Mouse (Mus musculus): Measurements from ENCODE around the gene Espnl. TPM values are rescaled to one million over a fixed set of nuclear protein-coding genes. Genes with fewer than 3 reads are reported as not detected.

Espnl gene
- total RNA-seq (2021) = under 1 TPM; 0.13 to 0.14 TPM

- intact Hi-C loops (cut with DNase I) = no loop called here
- no peak for DNase-seq (ENCODE audit: extremely low spot score in 1 of 2, low spot score in 2 of 2)
These were observed at the start of gene Espnl for GRCm38 (mm10) chr1:91321760-91322438. Gene Espnl, plus strand, starts transcription at chr1:91322075.

GRCm38 (mm10) chr1:91272260-91272659 lies 49.6 kb upstream of the Espnl start:
- no peak for DNase-seq (ENCODE audit: extremely low spot score in 1 of 2, low spot score in 2 of 2)
- intact Hi-C loops (cut with DNase I) = no loop called here

- intact Hi-C loops (cut with DNase I) = no loop called here
These were observed 45.3 kb upstream of the Espnl start for GRCm38 (mm10) chr1:91276581-91276980.

GRCm38 (mm10) chr1:91277480-91277879 lies 44.4 kb upstream of the Espnl start:
- intact Hi-C loops (cut with DNase I) = no loop called here
- DNase-seq (ENCODE audit: extremely low spot score in 1 of 2, low spot score in 2 of 2) = no peak

More at GRCm38 (mm10) chr1:91276581-91276980, 45.3 kb upstream of the Espnl start:
- no peak for DNase-seq (ENCODE audit: extremely low spot score in 1 of 2, low spot score in 2 of 2)

- no peak for DNase-seq (ENCODE audit: extremely low spot score in 1 of 2, low spot score in 2 of 2)
- intact Hi-C loops (cut with DNase I) = no loop called here
These were observed 43.3 kb upstream of the Espnl start for GRCm38 (mm10) chr1:91278410-91279119.

- DNase-seq (ENCODE audit: extremely low spot score in 1 of 2, low spot score in 2 of 2) = no peak
- intact Hi-C loops (cut with DNase I) = no loop called here
These were observed 42.7 kb upstream of the Espnl start for GRCm38 (mm10) chr1:91279126-91279525.

GRCm38 (mm10) chr1:91282582-91282981 lies 39.3 kb upstream of the Espnl start:
- intact Hi-C loops (cut with DNase I) = no loop called here
- DNase-seq (ENCODE audit: extremely low spot score in 1 of 2, low spot score in 2 of 2) = no peak

GRCm38 (mm10) chr1:91289375-91289774 lies 32.5 kb upstream of the Espnl start:
- intact Hi-C loops (cut with DNase I) = no loop called here
- DNase-seq (ENCODE audit: extremely low spot score in 1 of 2, low spot score in 2 of 2) = no peak

- no peak for DNase-seq (ENCODE audit: extremely low spot score in 1 of 2, low spot score in 2 of 2)
- intact Hi-C loops (cut with DNase I) = no loop called here
These were observed 29.6 kb upstream of the Espnl start for GRCm38 (mm10) chr1:91292101-91292825.

GRCm38 (mm10) chr1:91295544-91295943 lies 26.3 kb upstream of the Espnl start:
- DNase-seq (ENCODE audit: extremely low spot score in 1 of 2, low spot score in 2 of 2) = no peak
- intact Hi-C loops (cut with DNase I) = no loop called here

- peak; percentile 94 to 96 for DNase-seq (ENCODE audit: extremely low spot score in 1 of 2, low spot score in 2 of 2)
- intact Hi-C loops (cut with DNase I) = no loop called here
These were observed 23.8 kb upstream of the Espnl start, which contains the start of gene Scly for GRCm38 (mm10) chr1:91297799-91298744. Gene Scly, plus strand, starts transcription at chr1:91298338.

GRCm38 (mm10) chr1:91299026-91299706 lies 22.7 kb upstream of the Espnl start:
- no peak for DNase-seq (ENCODE audit: extremely low spot score in 1 of 2, low spot score in 2 of 2)
- intact Hi-C loops (cut with DNase I) = no loop called here

- no peak for DNase-seq (ENCODE audit: extremely low spot score in 1 of 2, low spot score in 2 of 2)
- intact Hi-C loops (cut with DNase I) = no loop called here
These were observed 22.0 kb upstream of the Espnl start for GRCm38 (mm10) chr1:91299707-91300426.

GRCm38 (mm10) chr1:91301206-91301920 lies 20.5 kb upstream of the Espnl start:
- no peak for DNase-seq (ENCODE audit: extremely low spot score in 1 of 2, low spot score in 2 of 2)
- intact Hi-C loops (cut with DNase I) = no loop called here

GRCm38 (mm10) chr1:91302021-91302420 lies 19.9 kb upstream of the Espnl start:
- no peak for DNase-seq (ENCODE audit: extremely low spot score in 1 of 2, low spot score in 2 of 2)
- intact Hi-C loops (cut with DNase I) = no loop called here

GRCm38 (mm10) chr1:91304621-91305020 lies 17.3 kb upstream of the Espnl start:
- no peak for DNase-seq (ENCODE audit: extremely low spot score in 1 of 2, low spot score in 2 of 2)
- intact Hi-C loops (cut with DNase I) = no loop called here

All from left cerebral cortex, postnatal 10 days (tissue).